Mouse (Mus musculus) neural tube, embryonic 12.5 days (tissue): ENCODE measurements around the gene Rhox2f. TPM values are rescaled to one million over a fixed set of nuclear protein-coding genes. Genes with fewer than 3 reads are reported as not detected.
"Not testable (repeated sequence)": the region's sequence is repeated elsewhere in the genome, so short reads cannot be mapped to it uniquely, and the experiment has no call there.

Experiments used
- ATAC-seq: fragments of 200-750 bp; cut with Nextera tagmentation; 2 replicates; pipeline ENCODE4 v1.8.0; 2017; ENCODE audit warnings: low read depth, mild to moderate bottlenecking, moderate TSS enrichment, moderate library complexity; ENCODE audit not compliant: low FRiP score
- H3K27ac ChIP-seq: fragments of 300-500 bp; sonication (generic); 2 replicates; pipeline ENCODE4 v1.5.1; 2016
- H3K27me3 ChIP-seq: fragments of 300-500 bp; sonication (generic); replicated peaks from 2 replicates; pipeline ENCODE4 v1.6.1; 2016; ENCODE audit warnings: mild to moderate bottlenecking
- H3K36me3 ChIP-seq: fragments of 300-500 bp; sonication (generic); 2 replicates; pipeline ENCODE4 v1.6.1; 2016; ENCODE audit warnings: mild to moderate bottlenecking
- H3K4me1 ChIP-seq: fragments of 300-500 bp; sonication (generic); 2 replicates; pipeline ENCODE4 v1.6.1; 2016
- H3K4me2 ChIP-seq: fragments of 300-500 bp; sonication (generic); replicated peaks from 2 replicates; pipeline ENCODE4 v1.6.1; 2016; ENCODE audit warnings: mild to moderate bottlenecking
- H3K4me3 ChIP-seq: fragments of 300-500 bp; sonication (generic); 2 replicates; pipeline ENCODE4 v1.5.1; 2016
- H3K9ac ChIP-seq: fragments of 300-500 bp; sonication (generic); 2 replicates; pipeline ENCODE4 v1.6.1; 2016; ENCODE audit warnings: mild to moderate bottlenecking
- H3K9me3 ChIP-seq: fragments of 300-500 bp; sonication (generic); 2 replicates; pipeline ENCODE4 v1.6.1; 2016; ENCODE audit warnings: mild to moderate bottlenecking
- WGBS: fragments of 180-500 bp; shearing (Covaris S2); methylation state at CpG from one replicate; pipeline ENCODE4 v1.1.7; 2016; 5-methylcytosine and 5-hydroxymethylcytosine counted together
- polyA plus RNA-seq: library from polyadenylated mRNA; unstranded; fragments of >200 nt; fragmentation: Nextera tagmentation; extraction: Ambion mirVana; gene quantifications from 2 replicates; pipeline ENCODE4 v1.2.1, GENCODE M21; 2016

The Rhox2f gene
- polyA plus RNA-seq = not detected in 2 replicates

- H3K27me3 ChIP-seq, H3K9me3 ChIP-seq, H3K9ac ChIP-seq, H3K27ac ChIP-seq, H3K4me2 ChIP-seq, H3K4me3 ChIP-seq, H3K36me3 ChIP-seq, H3K4me1 ChIP-seq, ATAC-seq: not testable (repeated sequence)
- 94% methylated on average over 8 of the region's 8 CpGs for WGBS
Observed at GRCm38 (mm10) chrX:37571105-37571504, at the start of gene Rhox2f. TSS of gene Rhox2f (plus strand) at chrX:37571405.

- not testable (repeated sequence) for H3K4me1 ChIP-seq, H3K4me2 ChIP-seq, H3K27ac ChIP-seq, H3K9me3 ChIP-seq, H3K27me3 ChIP-seq, H3K4me3 ChIP-seq, H3K36me3 ChIP-seq, H3K9ac ChIP-seq, ATAC-seq
- 95% methylated on average over 2 of the region's 8 CpGs for WGBS
Observed at GRCm38 (mm10) chrX:37530152-37530551, 41.1 kb upstream of the Rhox2f start, which contains the start of gene Rhox2e. TSS of gene Rhox2e (plus strand) at chrX:37530452.

DNA sequence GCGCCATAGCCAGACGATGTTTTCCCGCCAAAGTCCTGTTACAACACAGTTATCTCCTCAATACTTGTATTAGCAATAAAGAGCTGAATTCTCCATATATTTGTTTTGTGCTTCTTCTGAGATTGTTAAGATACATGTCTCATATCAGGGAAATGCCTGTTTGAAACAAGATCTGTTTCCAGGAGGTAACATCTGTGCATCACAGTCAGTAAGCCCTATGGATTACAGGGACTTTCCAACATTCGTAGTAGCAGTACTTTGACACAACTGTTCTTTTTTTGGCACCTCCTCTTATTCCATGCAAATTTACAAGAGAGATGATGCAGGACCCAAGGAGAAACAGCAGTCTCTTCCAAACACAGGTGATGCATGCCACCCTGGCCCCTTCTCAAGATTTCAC, 29.5 kb upstream of the Rhox2f start, which contains the start of gene Rhox3e:
Gene Rhox3e (plus strand): TSS at position 301 of the 400 bp plus-strand sequence.
- H3K9ac ChIP-seq, H3K9me3 ChIP-seq, H3K36me3 ChIP-seq, H3K4me1 ChIP-seq, H3K27me3 ChIP-seq, H3K4me2 ChIP-seq, ATAC-seq, H3K4me3 ChIP-seq, H3K27ac ChIP-seq: not testable (repeated sequence)
- no CpG with 5 or more reads among the region's 4 CpGs for WGBS

GRCm38 (mm10) chrX:37557112-37557511, 14.1 kb upstream of the Rhox2f start, which contains the start of gene Rhox4e:
TSS of gene Rhox4e (plus strand) at chrX:37557412.
- H3K4me2 ChIP-seq, H3K36me3 ChIP-seq, H3K27ac ChIP-seq, H3K4me3 ChIP-seq, ATAC-seq, H3K4me1 ChIP-seq, H3K9ac ChIP-seq, H3K9me3 ChIP-seq, H3K27me3 ChIP-seq: not testable (repeated sequence)
- 91% methylated on average over 10 of the region's 18 CpGs for WGBS

DNA sequence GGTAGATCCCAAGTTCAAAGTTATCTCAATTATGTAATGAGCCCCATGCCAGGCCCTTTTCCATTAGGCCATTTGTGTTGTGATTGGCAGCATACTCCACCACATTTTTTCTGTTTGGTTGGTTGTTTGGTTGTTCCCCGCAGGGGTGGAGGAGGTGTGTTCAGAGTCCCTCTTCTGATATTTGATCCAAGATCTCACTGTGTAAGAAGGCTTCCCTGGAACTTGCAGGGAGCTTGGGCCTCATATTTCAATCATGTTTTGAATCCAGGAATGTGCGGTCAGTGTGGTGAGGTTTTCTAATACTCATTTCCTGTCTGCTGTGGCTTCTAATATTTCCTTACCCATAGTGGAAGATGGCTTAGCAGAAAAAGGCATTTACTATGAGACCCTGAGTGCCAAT, 1.4 kb downstream of the Rhox2f start:
- not testable (repeated sequence) for H3K4me2 ChIP-seq, H3K9me3 ChIP-seq, H3K4me1 ChIP-seq, H3K36me3 ChIP-seq, H3K4me3 ChIP-seq, H3K27ac ChIP-seq, H3K27me3 ChIP-seq, H3K9ac ChIP-seq, ATAC-seq
- 74% methylated on average over 2 of the region's 2 CpGs for WGBS

DNA sequence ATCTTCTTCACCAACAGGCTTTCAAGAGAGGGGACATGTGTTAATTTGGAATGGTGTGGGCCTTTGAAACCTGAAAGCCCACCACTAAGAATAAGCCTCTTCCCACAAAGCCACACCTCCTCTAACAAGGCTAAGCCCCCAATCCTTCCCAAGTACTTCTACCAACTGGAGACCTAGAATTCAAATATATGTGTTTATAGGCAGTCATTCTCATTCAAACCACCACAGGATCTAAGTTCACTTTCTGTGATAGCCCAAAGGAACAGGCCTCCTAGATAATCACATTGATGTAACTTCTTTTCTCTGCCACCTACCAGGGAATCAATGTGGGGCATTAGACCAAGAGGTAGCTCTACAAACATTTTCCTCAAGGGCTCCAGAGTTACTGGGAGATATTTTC, 9.5 kb downstream of the Rhox2f start, which contains the start of gene Rhox3f:
Gene Rhox3f (plus strand): TSS at position 301 of the 400 bp plus-strand sequence.
- not testable (repeated sequence) for H3K9me3 ChIP-seq, ATAC-seq, H3K4me2 ChIP-seq, H3K27ac ChIP-seq, H3K4me3 ChIP-seq, H3K36me3 ChIP-seq, H3K27me3 ChIP-seq, H3K9ac ChIP-seq, H3K4me1 ChIP-seq

- 94% methylated on average over 19 of the region's 19 CpGs for WGBS
- not testable (repeated sequence) for H3K4me2 ChIP-seq, H3K27ac ChIP-seq, H3K9ac ChIP-seq, H3K36me3 ChIP-seq, H3K4me3 ChIP-seq, H3K27me3 ChIP-seq, H3K9me3 ChIP-seq, ATAC-seq, H3K4me1 ChIP-seq
Observed at GRCm38 (mm10) chrX:37607604-37608003, 36.4 kb downstream of the Rhox2f start, which contains the start of gene Rhox4f. TSS of gene Rhox4f (minus strand) at chrX:37607704.

Other genes starting within 250 kb of the Rhox2f start
- gene Rhox3a2, start 191.4 kb upstream of the Rhox2f start, polyA plus RNA-seq = not detected in 2 replicates
- gene Rhox4a2, start 180.6 kb upstream of the Rhox2f start, polyA plus RNA-seq = not detected in 2 replicates
- not detected in 2 replicates for gene Rhox2b, start 159.3 kb upstream of the Rhox2f start, polyA plus RNA-seq
- not detected in 2 replicates for gene Rhox4b, start 138.9 kb upstream of the Rhox2f start, polyA plus RNA-seq
- gene Rhox2c, start 117.7 kb upstream of the Rhox2f start, polyA plus RNA-seq = not detected in 2 replicates
- not detected in 2 replicates for gene Rhox3c, start 112.8 kb upstream of the Rhox2f start, polyA plus RNA-seq
- gene Rhox4c, start 91.1 kb upstream of the Rhox2f start, polyA plus RNA-seq = not detected in 2 replicates
- not detected in 2 replicates for gene Rhox2d, start 78.0 kb upstream of the Rhox2f start, polyA plus RNA-seq
- gene Rhox4d, start 57.0 kb upstream of the Rhox2f start, polyA plus RNA-seq = not detected in 2 replicates
- not detected in 2 replicates for gene Rhox2e, start 41.0 kb upstream of the Rhox2f start, polyA plus RNA-seq
- gene Rhox3e, start 29.4 kb upstream of the Rhox2f start, polyA plus RNA-seq = not detected in 2 replicates
- not detected in 2 replicates for gene Rhox4e, start 14.0 kb upstream of the Rhox2f start, polyA plus RNA-seq
- not detected in 2 replicates for gene Rhox3f, start 9.6 kb downstream of the Rhox2f start, polyA plus RNA-seq
- gene Rhox4f, start 36.3 kb downstream of the Rhox2f start, polyA plus RNA-seq = not detected in 2 replicates
- not detected in 2 replicates for gene Rhox3g, start 57.2 kb downstream of the Rhox2f start, polyA plus RNA-seq
- gene Rhox2g, start 72.1 kb downstream of the Rhox2f start, polyA plus RNA-seq = not detected in 2 replicates
- not detected in 2 replicates for gene Rhox4g, start 79.9 kb downstream of the Rhox2f start, polyA plus RNA-seq
- not detected in 2 replicates for gene Rhox3h, start 97.4 kb downstream of the Rhox2f start, polyA plus RNA-seq
- gene Rhox2h, start 101.9 kb downstream of the Rhox2f start, polyA plus RNA-seq = not detected in 2 replicates
- gene Rhox5, start 233.4 kb downstream of the Rhox2f start, polyA plus RNA-seq = 0.84 and 1.1 TPM in 2 replicates